Mouse (Mus musculus) left cerebral cortex, adult 8-10 months (tissue): ENCODE data around the gene Polr2h. TPM values are rescaled to one million over a fixed set of nuclear protein-coding genes. Genes with fewer than 3 reads are reported as not detected.

Experiments used
- DNase-seq, 2 experiments: peaks; one replicate each; pipeline ENCODE4 v3.0.0; 2022; ENCODE audit warnings: low spot score in 2 of 2
- total RNA-seq, 4 experiments: library from RNA; stranded (reverse); gene quantifications; 2 replicates each; pipeline ENCODE4 v1.2.4; 2022

Gene Polr2h
- total RNA-seq, 4 experiments from 2014 or later, result 19.6 to 26.6 (median 21.2) TPM

- DNase-seq, result no peak
These were observed 15.5 kb upstream of the Polr2h start for GRCm38 (mm10) chr16:20701729-20702521.

GRCm38 (mm10) chr16:20702522-20702893 lies 15.0 kb upstream of the Polr2h start:
- DNase-seq, result no peak

- DNase-seq, result no peak
These were observed 14.4 kb upstream of the Polr2h start for GRCm38 (mm10) chr16:20703071-20703470.

- no peak for DNase-seq
These were observed 13.6 kb upstream of the Polr2h start for GRCm38 (mm10) chr16:20703699-20704400.

GRCm38 (mm10) chr16:20705786-20706185 lies 11.7 kb upstream of the Polr2h start:
- no peak for DNase-seq

GRCm38 (mm10) chr16:20706407-20707055 lies 10.9 kb upstream of the Polr2h start:
- no peak for DNase-seq

- DNase-seq, result no peak
These were observed 9.1 kb upstream of the Polr2h start for GRCm38 (mm10) chr16:20708220-20708938.

GRCm38 (mm10) chr16:20708939-20709734 lies 8.3 kb upstream of the Polr2h start:
- no peak for DNase-seq

- no peak for DNase-seq
These were observed 7.1 kb upstream of the Polr2h start for GRCm38 (mm10) chr16:20710370-20710769.

GRCm38 (mm10) chr16:20710810-20711209 lies 6.7 kb upstream of the Polr2h start:
- no peak for DNase-seq

GRCm38 (mm10) chr16:20712190-20712589 lies 5.3 kb upstream of the Polr2h start:
- DNase-seq, result no peak

- no peak for DNase-seq
These were observed 4.6 kb upstream of the Polr2h start for GRCm38 (mm10) chr16:20712889-20713288.

GRCm38 (mm10) chr16:20714307-20715080 lies 3.0 kb upstream of the Polr2h start:
- no peak for DNase-seq

- no peak for DNase-seq
These were observed 2.3 kb upstream of the Polr2h start for GRCm38 (mm10) chr16:20715161-20715560.

GRCm38 (mm10) chr16:20715566-20715965 lies 1.9 kb upstream of the Polr2h start:
- no peak for DNase-seq

GRCm38 (mm10) chr16:20715976-20716840 lies 1.3 kb upstream of the Polr2h start:
- DNase-seq, result peak in 1 of 2 experiments; percentile 78

- DNase-seq, result no peak
These were observed 654 bp upstream of the Polr2h start for GRCm38 (mm10) chr16:20716841-20717180.

GRCm38 (mm10) chr16:20717978-20718670 lies 659 bp downstream of the Polr2h start:
- no peak for DNase-seq

GRCm38 (mm10) chr16:20721808-20722207 lies 4.3 kb downstream of the Polr2h start:
- no peak for DNase-seq
